Mouse (Mus musculus) adrenal gland, adult 2 months (tissue): Measurements from ENCODE around the gene Ly6g5c. TPM values are rescaled to one million over a fixed set of nuclear protein-coding genes. Genes with fewer than 3 reads are reported as not detected.

ENCODE experiments used
- DNase-seq: peaks from one replicate; pipeline ENCODE4 v3.0.0; 2021
- long read RNA-seq: library from polyadenylated mRNA; stranded (forward); transcript quantifications from one replicate; pipeline ENCODE4 v2.0.0, GENCODE M21; 2021
- polyA plus RNA-seq: library from polyadenylated mRNA; depleted of rRNA; stranded (reverse); fragments of >200 nt; gene quantifications from 2 replicates; pipeline ENCODE4 v1.2.3, GENCODE M21; 2012; rRNA removed
- total RNA-seq, 2 experiments: library from RNA; stranded (reverse); gene quantifications; 2 replicates each; pipeline ENCODE4 v1.2.3; 2021

The Ly6g5c gene
- total RNA-seq = not detected
- not detected in 2 replicates for polyA plus RNA-seq
- long read RNA-seq = 0 reads

GRCm38 (mm10) chr17:35108097-35108496, at the start of gene Ly6g5c:
TSS of gene Ly6g5c (plus strand) at chr17:35108279.
- no peak for DNase-seq

GRCm38 (mm10) chr17:35058316-35058715, 49.8 kb upstream of the Ly6g5c start:
- no peak for DNase-seq

- peak; percentile 88 for DNase-seq
Observed at GRCm38 (mm10) chr17:35058911-35059892, 48.9 kb upstream of the Ly6g5c start, which contains the start of gene Ddah2. TSS of gene Ddah2 (plus strand) at chr17:35059035.

- no peak for DNase-seq
Observed at GRCm38 (mm10) chr17:35060071-35060470, 48.0 kb upstream of the Ly6g5c start.

GRCm38 (mm10) chr17:35060737-35061297, 47.3 kb upstream of the Ly6g5c start:
- DNase-seq = no peak

GRCm38 (mm10) chr17:35061299-35061698, 46.8 kb upstream of the Ly6g5c start:
- DNase-seq = no peak

GRCm38 (mm10) chr17:35063466-35063865, 44.6 kb upstream of the Ly6g5c start:
- DNase-seq = no peak

- DNase-seq = no peak
Observed at GRCm38 (mm10) chr17:35064378-35064877, 43.7 kb upstream of the Ly6g5c start.

GRCm38 (mm10) chr17:35064951-35065947, 42.8 kb upstream of the Ly6g5c start, which contains the start of gene Ly6g6c:
TSS of gene Ly6g6c (plus strand) at chr17:35065388.
- DNase-seq = no peak

GRCm38 (mm10) chr17:35066084-35066483, 42.0 kb upstream of the Ly6g5c start, which contains the start of gene Mpig6b:
TSS of gene Mpig6b (minus strand) at chr17:35066184.
- no peak for DNase-seq

- DNase-seq = no peak
Observed at GRCm38 (mm10) chr17:35068213-35068914, 39.7 kb upstream of the Ly6g5c start.

GRCm38 (mm10) chr17:35070556-35071229, 37.4 kb upstream of the Ly6g5c start:
- DNase-seq = no peak

- no peak for DNase-seq
Observed at GRCm38 (mm10) chr17:35071454-35071853, 36.6 kb upstream of the Ly6g5c start.

- DNase-seq = no peak
Observed at GRCm38 (mm10) chr17:35074097-35074496, 34.0 kb upstream of the Ly6g5c start.

GRCm38 (mm10) chr17:35076507-35077176, 31.4 kb upstream of the Ly6g5c start, which contains the start of gene Ly6g6e:
TSS of gene Ly6g6e (plus strand) at chr17:35076902.
- no peak for DNase-seq

GRCm38 (mm10) chr17:35077285-35077684, 30.8 kb upstream of the Ly6g5c start:
- no peak for DNase-seq

- DNase-seq = no peak
Observed at GRCm38 (mm10) chr17:35077786-35078233, 30.3 kb upstream of the Ly6g5c start, which contains the start of gene Ly6g6d. TSS of gene Ly6g6d (minus strand) at chr17:35078065.

GRCm38 (mm10) chr17:35079778-35080177, 28.3 kb upstream of the Ly6g5c start:
- no peak for DNase-seq

- no peak for DNase-seq
Observed at GRCm38 (mm10) chr17:35080248-35080647, 27.8 kb upstream of the Ly6g5c start.
